Mouse (Mus musculus) olfactory bulb, adult 2 months (tissue): Measurements from ENCODE around the gene Gpatch8.

Experiments
- CTCF ChIP-seq: fragments of 200-500 bp; IDR thresholded peaks from 2 replicates; pipeline ENCODE4 v1.5.1; 2012; ENCODE audit warnings: low read depth, mild to moderate bottlenecking, low read length, moderate library complexity; ENCODE audit not compliant: insufficient read depth
- POLR2A ChIP-seq: fragments of 200-500 bp; IDR thresholded peaks from 2 replicates; pipeline ENCODE4 v1.6.1; 2012; ENCODE audit warnings: mild to moderate bottlenecking, low read depth, low read length, moderate library complexity; ENCODE audit not compliant: insufficient read depth

- no peak for TF ChIP-seq CTCF
- no peak for TF ChIP-seq POLR2A
Observed at GRCm38 (mm10) chr11:102479581-102479980, 76.6 kb downstream of the Gpatch8 start.
